Mouse (Mus musculus): Measurements from ENCODE around the gene Gm15557.

Gm15557 gene

DNA sequence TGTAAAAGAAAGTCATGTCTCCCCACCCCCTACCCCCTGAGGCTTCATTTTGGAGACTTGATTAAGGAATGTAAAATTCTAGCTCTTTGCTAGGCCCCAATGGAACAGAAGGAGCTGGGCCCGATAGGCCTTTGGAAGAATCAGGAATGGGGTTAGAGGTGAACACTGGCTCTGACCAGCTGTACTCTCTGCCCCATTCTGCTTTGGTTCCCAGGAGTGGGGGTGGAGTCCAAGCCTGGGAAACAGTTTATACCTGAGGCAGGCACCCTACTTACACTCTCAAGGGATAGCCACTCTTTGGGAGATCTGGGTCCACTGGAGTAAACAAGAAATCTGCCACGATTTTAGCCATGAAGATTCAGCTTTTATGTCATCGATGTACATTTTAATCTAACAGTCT lies at the start of gene Gm15557:
TSS of gene Gm15557 (plus strand) at position 48 of the 400 bp plus-strand sequence.
- no peak for TF ChIP-seq GATA4 (IDR thresholded peaks at IDR 0.05; ENCODE audit: insufficient replicate concordance, low read length)

DNA sequence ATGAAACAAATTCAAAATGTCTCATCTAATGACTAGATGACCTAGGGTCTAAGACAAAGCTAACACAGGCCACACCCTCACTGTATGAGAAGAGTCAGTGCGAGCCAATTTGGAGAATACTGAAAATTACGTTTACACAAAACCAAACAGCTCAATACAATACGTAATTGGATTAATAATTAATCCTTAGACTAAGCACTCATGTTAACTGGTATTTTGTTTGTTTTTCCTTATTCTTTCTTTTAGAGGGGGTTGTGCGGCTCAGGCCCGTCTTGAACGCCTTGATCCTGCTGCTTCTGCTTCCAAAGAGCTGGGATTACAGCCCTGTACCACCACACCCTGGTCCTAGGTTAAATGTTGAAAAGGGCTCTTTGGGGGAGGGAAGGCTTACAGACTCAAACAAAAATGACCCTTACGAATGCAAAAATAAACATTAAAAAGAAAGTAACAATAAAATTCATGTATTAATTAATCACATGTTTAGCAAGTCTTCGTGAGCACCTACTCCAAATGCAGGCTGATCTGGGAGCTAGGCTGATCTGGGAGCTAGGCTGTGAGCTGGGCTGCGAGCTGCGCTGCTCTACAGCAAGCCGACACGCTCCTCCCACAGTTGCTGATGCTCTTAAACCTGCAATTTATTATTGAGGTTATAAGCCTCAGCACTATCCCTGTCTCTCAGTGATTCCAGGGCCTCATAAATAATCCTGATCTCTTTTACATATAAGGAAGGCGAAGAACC lies 46.1 kb upstream of the Gm15557 start:
- TF ChIP-seq GATA4 (IDR thresholded peaks at IDR 0.05; ENCODE audit: insufficient replicate concordance, low read length), result no peak

DNA sequence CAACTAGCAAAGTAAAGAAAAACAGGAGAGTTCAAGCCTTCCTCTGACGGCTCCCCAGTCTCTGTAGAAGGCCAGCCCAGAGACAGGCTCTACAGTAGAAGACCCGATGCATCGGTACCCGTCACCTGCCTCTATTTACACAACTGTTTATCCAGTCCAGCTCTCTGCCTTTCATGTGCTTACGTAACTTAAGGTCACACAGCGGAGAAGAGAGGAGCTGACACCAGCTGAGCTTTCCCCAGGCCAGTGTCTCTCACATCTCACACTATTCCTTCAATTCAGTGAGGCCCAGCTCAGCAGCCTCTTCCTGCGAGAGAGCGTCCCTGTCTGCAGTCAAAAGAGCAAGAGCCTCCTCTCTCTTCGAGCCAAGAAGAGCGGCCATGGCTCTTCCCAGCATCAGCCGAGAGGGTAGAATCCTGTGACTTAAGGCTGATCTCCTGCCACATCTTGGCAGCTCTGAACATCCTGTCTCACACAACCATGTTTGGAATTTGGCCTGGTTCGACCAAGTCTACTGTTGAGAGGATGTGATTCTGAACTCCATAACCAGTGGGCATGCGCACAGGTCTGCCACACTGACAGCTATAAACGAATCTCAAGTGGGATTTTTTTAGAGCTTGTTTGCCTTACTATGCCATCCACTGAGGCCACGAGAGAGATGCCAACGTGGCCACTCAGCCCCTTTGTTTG lies 45.3 kb upstream of the Gm15557 start:
- TF ChIP-seq GATA4 (IDR thresholded peaks at IDR 0.05; ENCODE audit: insufficient replicate concordance, low read length), result no peak

DNA sequence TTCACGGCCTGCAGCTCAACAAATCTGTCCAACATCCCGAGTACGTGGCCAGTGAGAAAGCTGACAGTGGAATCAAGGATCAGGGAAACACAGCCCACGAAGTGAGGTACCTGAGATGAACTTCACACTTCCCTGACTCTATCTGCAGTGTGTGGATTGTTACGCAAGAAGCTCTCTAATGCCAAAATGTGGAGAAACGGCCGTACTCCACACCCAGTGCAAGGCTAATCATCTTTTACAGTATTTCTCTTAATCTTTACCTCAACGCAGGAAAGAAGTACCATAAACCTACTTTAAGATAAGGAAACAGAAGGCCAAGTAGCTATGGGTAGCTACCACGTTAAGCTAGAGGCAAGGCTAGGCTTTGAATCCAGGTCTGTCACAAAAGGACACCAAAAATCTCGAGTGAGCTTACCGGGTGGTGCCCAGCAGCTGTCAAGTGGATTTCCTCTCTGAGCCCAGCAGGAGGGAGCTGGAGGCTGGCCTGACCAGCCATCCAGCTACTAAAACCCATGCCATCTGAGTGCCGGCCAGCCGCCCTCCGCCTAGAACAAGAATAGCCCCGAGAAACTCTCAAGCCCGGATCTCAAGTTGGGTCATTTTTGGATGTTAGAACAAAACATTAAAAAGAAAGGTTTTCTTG lies 37.4 kb upstream of the Gm15557 start:
- TF ChIP-seq GATA4 (IDR thresholded peaks at IDR 0.05; ENCODE audit: insufficient replicate concordance, low read length), result no peak

DNA sequence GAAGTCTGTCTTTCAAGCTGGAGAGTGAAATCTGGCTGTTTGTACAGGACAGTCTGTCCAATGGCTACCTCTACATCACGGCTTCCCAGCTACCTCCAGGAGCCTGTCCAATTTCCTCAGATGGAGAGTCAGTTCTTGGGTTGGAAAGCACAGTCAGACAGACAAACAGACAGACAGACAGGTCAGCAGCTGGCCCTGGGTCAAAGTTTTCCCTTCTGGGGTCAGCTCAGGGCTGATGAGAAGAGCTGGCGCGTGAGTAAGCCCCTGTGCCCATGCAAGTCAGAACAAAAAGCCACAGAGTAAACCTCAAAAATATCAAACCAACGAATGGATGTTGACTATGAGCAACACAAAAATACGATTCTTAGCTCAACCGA lies 36.9 kb upstream of the Gm15557 start:
- TF ChIP-seq GATA4 (IDR thresholded peaks at IDR 0.05; ENCODE audit: insufficient replicate concordance, low read length), result no peak

DNA sequence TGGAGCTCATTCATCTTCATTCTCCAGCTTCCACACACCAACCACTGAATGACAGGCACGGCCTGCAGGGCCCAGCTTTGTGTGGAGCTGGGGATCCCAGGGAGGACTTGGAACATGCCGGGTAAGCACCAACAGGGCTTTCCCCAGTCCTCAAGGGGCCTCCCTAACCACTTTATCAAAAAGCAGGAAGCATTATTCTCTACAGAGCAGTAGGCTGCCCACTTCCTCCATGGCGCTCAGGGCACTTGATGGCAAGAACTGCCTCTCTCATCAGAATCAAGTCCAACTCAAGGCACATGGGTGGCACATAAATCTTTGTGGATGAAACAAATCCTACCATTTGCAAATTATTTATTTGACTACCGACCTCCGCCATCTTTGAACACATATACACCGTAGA lies 25.8 kb upstream of the Gm15557 start:
- TF ChIP-seq GATA4 (IDR thresholded peaks at IDR 0.05; ENCODE audit: insufficient replicate concordance, low read length), result no peak

DNA sequence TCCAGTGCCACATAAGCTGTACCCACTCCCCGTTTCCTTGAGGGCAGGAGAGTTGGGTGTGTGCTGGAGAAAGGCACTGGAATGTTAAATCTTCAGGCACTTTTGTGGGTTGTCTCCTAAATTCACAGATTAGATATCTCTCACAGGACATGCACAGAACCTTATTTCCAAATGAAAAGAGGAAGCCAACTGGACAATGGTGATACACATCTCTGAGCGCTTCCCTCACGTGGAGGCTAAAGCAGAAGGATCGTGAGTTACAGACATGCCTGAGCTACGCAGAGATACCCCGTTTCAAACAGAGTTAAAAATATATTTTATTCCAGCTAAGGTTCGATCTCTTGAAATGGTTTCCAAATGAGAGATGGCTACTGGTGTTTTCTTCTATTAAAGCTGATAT lies 17.4 kb upstream of the Gm15557 start:
- TF ChIP-seq GATA4 (IDR thresholded peaks at IDR 0.05; ENCODE audit: insufficient replicate concordance, low read length), result no peak

DNA sequence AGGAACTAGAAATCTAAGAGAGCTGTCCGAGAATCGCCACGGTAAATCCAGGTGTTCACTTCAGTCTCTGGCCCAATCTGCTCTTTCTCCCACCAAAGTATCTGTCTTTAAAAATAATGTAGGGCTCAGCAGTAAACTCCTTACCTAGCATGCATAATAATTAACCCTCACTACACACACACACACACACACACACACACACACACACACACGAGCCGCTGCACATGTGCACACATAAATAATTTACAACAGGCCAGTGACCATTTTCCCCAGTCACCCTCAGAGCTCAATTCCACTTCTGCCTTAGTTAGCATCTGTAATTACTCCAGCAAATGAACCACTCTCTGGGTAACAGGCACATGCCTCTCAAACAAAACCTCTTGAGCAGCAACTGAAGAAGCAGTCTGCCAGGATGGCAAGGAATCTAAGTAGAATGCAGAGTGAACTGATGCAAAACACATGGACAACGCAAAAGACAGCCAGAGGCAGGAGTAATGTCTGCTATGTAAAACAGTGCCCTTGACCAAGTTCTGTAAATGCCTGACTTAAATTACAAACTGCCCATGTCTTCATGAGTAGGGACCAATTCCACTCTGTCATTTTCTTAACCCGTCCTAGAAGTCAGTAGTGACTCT lies 11.7 kb upstream of the Gm15557 start:
- no peak for TF ChIP-seq GATA4 (IDR thresholded peaks at IDR 0.05; ENCODE audit: insufficient replicate concordance, low read length)

DNA sequence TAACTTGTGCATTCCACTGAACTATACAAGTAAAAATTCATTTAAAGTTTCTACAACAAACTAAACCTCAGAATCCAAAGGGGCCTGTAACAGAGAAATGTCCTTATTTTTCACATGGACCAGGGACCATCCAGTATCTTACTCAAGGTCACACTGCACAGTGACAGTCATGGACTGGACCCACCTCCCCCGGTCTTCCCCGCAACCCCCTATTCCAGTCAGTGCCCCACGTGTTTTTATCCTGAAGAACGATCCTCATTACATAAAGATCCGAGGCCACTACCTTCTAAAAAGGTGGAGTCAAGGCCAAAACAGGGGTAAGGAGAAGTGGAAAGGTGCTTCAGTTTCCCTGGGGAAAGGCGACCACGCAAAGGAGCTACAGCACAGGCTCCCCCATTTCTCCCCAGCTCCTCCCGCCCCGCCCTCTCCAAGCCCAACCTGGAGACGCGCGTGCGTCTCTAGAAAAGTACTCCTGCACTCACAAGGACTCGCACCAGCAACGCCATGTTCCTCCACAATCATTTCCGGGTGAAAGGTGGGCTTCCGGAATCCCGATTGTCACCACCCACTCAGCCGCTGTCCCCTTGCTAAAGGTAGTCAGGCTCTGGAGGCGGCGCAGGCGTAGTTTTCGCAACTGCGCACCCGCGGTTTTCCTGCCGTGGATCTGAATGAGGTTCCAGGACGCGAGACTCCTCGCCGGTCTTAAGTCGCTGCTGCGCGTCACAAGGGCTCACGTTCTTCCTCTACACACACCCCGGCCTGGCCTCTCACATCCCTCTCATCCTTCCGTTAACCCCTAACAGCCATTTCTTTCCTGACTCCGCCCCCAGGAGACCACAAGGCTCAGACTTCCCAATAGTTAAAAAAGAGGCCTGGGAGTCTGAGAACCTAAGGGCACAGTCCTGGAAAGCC lies 10.7 kb upstream of the Gm15557 start, which contains the start of gene Uqcc1:
TSS of gene Uqcc1 (minus strand) at position 780 of the 912 bp plus-strand sequence.
- TF ChIP-seq GATA4 (IDR thresholded peaks at IDR 0.05; ENCODE audit: insufficient replicate concordance, low read length), result no peak; the same call in 1 of the 2 replicates

DNA sequence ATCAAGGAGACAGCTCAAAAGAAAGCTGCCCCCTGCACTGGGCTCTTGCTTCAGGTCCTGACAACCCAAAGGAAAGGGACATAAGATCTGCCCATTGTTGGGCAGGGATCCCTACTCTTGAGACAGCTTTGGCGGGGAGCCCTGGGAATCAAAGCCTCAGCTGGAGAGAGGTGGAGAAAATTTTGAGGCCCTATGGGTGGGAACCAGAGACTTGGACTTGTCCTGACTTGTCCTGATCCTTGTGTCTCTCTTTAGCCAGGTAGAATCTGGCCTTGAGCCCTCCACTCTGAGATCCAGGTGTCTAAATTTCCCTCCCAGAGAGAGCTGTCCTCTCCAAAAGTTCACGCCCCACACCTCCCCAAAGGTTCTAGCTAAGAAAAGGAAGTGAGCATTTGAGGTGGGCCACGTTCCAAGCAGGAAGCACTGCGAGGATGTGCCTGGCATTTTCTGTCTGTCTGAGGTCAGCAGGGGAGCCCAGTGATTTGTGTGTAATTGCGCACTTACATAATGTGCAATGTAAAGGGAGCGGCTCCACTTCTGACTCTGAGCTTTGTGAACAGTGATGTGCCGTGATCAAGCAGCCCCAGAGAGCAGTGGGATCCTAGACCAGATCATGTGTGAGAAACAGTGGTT lies 515 bp upstream of the Gm15557 start:
- no peak for TF ChIP-seq GATA4 (IDR thresholded peaks at IDR 0.05; ENCODE audit: insufficient replicate concordance, low read length)

DNA sequence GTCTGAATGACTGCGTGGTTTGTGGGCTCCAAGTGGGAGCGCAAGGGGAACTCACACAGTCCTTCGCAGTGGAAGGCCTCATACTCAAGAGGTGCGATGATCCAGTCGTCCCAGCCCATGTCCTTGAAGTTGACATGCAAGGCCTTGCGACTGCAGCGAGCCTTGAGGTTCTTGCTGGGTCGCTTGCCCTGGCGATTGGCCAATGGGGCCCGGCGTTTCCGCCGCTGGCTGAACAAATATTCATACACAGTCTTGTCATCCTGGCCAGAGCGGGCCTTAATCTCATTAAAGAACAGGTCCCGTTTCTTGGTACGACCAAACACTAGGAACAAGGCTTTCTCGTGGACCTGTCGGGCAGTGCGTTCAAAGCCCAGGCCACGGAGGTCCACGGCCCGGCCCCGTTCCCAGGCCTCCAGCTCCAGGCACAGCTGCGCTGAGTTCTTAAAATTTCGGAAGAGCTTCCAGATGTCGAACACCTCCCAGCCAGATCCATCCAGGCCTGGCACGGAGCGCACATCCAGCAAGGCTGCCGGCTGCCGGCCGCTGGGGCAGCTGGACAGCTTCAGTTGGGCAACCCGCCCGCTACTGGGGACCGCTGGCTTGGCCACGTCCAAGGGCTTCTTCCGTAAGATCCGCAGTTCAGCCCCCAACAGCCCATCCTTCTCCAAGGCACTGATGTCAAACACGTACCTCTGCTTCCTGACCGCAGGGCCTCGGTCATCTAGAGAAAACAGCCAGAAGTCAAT lies 1.3 kb downstream of the Gm15557 start:
- TF ChIP-seq GATA4 (IDR thresholded peaks at IDR 0.05; ENCODE audit: insufficient replicate concordance, low read length), result no peak

DNA sequence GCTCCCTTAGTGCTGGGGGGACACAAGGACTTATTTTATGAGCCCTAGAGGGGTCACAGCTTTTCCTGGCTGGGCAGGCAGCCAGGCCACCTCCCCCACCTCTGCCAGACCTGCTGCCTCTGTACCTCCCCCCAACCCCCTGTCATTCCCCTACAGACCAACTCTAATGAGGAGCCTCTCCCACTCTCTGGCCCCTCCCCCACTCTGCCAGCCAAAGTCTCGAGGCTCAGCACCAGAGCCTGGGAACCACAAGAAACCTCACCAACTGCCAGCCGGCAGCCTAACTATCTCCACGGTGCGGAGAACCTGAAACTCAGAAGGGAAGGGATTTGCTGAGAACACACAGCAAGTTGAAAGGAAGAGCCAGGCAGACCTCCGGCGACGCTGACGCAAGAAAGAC lies 2.9 kb downstream of the Gm15557 start:
- no peak for TF ChIP-seq GATA4 (IDR thresholded peaks at IDR 0.05; ENCODE audit: insufficient replicate concordance, low read length)

DNA sequence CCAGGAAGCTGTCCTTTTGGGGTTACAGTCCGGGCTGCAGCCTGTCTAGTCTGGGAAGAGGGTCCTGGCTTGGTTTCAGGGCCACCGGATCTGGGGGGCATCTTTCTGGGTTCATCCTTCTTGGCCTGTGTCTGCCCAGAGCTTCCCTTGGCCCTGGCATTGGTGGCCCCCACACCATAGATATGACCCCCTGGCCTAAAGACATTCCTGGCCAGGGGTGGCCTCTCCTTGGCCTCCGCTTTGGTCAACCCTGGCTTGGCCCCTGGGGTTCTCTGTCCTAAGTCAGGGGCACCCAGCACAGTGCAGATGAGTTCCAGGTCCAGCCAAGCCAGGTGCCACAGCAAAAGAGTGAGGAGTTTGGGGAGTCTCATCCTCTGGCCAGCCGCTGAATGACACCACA lies 4.2 kb downstream of the Gm15557 start:
- no peak for TF ChIP-seq GATA4 (IDR thresholded peaks at IDR 0.05; ENCODE audit: insufficient replicate concordance, low read length)
